Mouse (Mus musculus) inflammation-experienced regulatory T-cells, adult 6 months (primary cell): Measurements from ENCODE around the gene Socs7. TPM values are rescaled to one million over a fixed set of nuclear protein-coding genes. Genes with fewer than 3 reads are reported as not detected.

Experiments used
- ATAC-seq: one replicate; pipeline ENCODE4 v1.8.0; 2017
- polyA plus RNA-seq, 3 experiments: library from polyadenylated mRNA; unstranded; fragments of 100-300 nt; shearing (Covaris generic); gene quantifications; one replicate each; pipeline ENCODE4 v1.2.1; 2017

The Socs7 gene
- polyA plus RNA-seq, 3 experiments from 2014 or later, result 5.9 to 8.5 (median 7.9) TPM

- ATAC-seq, result no peak
Measured at GRCm38 (mm10) chr11:97393658-97394057, 31.3 kb downstream of the Socs7 start.

- ATAC-seq, result no peak
Measured at GRCm38 (mm10) chr11:97394146-97394545, 31.8 kb downstream of the Socs7 start.

GRCm38 (mm10) chr11:97398506-97398905 lies 36.2 kb downstream of the Socs7 start:
- ATAC-seq, result no peak

- peak; percentile 87 for ATAC-seq
Measured at GRCm38 (mm10) chr11:97399958-97400710, 37.8 kb downstream of the Socs7 start.

- ATAC-seq, result no peak
Measured at GRCm38 (mm10) chr11:97401082-97401481, 38.7 kb downstream of the Socs7 start.

- ATAC-seq, result no peak
Measured at GRCm38 (mm10) chr11:97401686-97402435, 39.5 kb downstream of the Socs7 start.

- ATAC-seq, result no peak
Measured at GRCm38 (mm10) chr11:97402746-97403145, 40.4 kb downstream of the Socs7 start.

GRCm38 (mm10) chr11:97403614-97404183 lies 41.3 kb downstream of the Socs7 start:
- no peak for ATAC-seq

GRCm38 (mm10) chr11:97404184-97404760 lies 41.9 kb downstream of the Socs7 start:
- ATAC-seq, result no peak

GRCm38 (mm10) chr11:97404761-97405190 lies 42.4 kb downstream of the Socs7 start:
- ATAC-seq, result no peak

- ATAC-seq, result no peak
Measured at GRCm38 (mm10) chr11:97406094-97406951, 44.0 kb downstream of the Socs7 start.

GRCm38 (mm10) chr11:97407456-97407855 lies 45.1 kb downstream of the Socs7 start:
- ATAC-seq, result no peak

- ATAC-seq, result peak; percentile 50
Measured at GRCm38 (mm10) chr11:97408171-97408570, 45.8 kb downstream of the Socs7 start.

- no peak for ATAC-seq
Measured at GRCm38 (mm10) chr11:97410958-97411357, 48.6 kb downstream of the Socs7 start.

- no peak for ATAC-seq
Measured at GRCm38 (mm10) chr11:97412117-97412516, 49.8 kb downstream of the Socs7 start.

- ATAC-seq, result no peak
Measured at GRCm38 (mm10) chr11:97412808-97413347, 50.5 kb downstream of the Socs7 start.

GRCm38 (mm10) chr11:97415330-97415711 lies 53.0 kb downstream of the Socs7 start, which contains the start of gene Arhgap23:
Gene Arhgap23, plus strand, starts transcription at chr11:97415533.
- ATAC-seq, result no peak

GRCm38 (mm10) chr11:97415712-97416636 lies 53.6 kb downstream of the Socs7 start:
- ATAC-seq, result no peak

- no peak for ATAC-seq
Measured at GRCm38 (mm10) chr11:97416637-97417035, 54.3 kb downstream of the Socs7 start.

- ATAC-seq, result no peak
Measured at GRCm38 (mm10) chr11:97418834-97419539, 56.6 kb downstream of the Socs7 start.
